Mouse (Mus musculus) layer of hippocampus, adult 11-12 months (tissue): ENCODE data around the gene Med16.
A peak's percentile ranks its signal among the peaks of the same experiment; 100 is the strongest.

Source experiments
- DNase-seq: peaks from one replicate; pipeline ENCODE4 v3.0.0; 2022; ENCODE audit warnings: low spot score

Med16 gene

DNA sequence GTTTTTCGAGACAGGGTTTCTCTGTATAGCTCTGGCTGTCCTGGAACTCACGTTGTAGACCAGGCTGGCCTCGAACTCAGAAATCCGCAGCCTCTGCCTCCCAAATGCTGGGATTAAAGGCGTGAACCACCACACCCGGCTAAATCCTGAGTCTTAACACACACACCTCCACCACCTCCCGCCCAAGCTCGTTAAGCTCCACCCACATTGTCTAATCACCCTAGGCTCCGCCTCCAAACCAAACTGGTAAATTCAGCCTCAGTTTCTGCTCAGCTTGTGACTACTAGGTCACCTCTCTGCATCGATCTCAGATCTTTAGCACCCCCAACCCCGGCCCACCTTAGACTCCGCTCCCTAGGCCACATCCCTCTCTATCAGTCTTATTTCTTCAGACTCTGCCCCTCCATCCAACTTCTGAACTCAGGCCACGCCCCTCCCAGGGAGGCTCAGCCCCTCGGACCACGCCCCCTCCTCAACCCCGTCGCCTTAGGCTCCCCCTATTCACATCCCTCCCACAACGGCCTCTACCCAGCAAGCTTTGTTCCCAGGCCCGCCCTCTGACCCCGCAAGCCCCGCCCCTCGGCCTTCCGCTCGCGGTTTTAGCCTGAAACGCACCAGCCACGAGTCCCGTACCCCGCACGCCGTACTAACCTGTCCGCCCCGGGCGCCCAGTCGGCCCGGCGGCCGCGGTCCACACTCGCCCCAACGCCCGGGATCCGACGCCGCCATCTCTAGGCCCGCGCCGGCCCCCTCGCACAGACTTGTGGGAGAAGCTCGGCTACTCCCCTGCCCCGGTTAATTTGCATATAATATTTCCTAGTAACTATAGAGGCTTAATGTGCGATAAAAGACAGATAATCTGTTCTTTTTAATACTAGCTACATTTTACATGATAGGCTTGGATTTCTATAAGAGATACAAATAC, at the start of gene Med16:
Gene Med16, minus strand, starts transcription at position 757 of the 925 bp plus-strand sequence.
- peak; percentile 96 for DNase-seq

DNA sequence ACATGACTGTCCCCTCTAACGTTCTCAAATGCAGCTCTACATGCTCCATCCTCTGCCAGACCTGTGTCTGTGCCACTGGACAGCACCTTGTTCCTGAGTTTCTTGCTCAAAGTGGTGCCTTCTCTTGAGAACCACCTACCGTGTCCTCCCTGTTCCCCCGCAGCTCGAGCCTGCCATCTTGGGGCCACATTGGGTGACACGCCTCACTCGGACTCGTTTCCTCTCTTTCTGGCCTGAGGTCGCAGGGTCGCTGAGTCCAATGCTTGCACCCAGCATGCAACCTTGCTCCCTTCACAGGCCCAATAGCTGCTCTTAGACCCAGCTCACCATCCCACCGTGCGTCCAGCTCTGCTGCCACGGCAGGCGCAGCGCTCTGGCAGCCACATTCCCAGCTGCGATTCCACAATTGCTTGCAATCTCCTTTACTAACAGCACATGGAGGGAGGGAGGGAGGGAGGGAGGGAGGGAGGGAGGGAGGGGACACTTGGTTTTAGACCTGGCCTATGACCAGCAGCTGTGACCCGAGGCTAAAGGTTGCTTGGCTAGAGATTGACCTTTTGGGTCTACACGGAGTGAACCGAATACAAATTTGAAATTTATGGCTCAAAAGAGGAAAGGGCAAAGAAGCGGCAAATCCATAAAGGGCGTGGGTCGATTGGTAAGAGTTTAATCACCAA, 49.6 kb upstream of the Med16 start:
- peak; percentile 79 for DNase-seq

DNA sequence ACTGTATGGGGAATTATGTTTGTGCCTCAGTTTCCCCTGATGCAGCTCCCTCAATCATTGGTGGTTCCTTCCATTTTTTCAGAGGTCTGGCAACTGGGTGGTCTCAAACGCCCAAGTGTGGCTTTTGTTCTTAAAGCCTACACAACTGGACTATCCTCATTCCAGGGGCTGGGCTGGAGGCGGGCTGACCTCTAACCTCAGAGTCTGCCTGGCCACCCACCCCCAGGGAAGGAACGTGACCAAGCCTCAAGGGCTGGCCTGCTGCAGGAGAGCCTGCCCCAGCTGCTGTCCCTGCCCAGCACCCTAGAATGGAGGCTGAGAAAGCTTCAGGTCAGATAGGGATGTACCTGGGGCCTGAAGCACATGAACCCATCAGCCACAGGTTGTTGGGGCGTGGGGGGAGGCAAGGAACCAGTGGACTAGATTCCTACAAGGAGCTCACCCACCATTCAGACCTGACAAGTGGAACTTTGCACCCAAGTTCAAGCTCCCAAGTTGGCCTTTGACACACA, 48.0 kb upstream of the Med16 start:
- DNase-seq, result no peak

DNA sequence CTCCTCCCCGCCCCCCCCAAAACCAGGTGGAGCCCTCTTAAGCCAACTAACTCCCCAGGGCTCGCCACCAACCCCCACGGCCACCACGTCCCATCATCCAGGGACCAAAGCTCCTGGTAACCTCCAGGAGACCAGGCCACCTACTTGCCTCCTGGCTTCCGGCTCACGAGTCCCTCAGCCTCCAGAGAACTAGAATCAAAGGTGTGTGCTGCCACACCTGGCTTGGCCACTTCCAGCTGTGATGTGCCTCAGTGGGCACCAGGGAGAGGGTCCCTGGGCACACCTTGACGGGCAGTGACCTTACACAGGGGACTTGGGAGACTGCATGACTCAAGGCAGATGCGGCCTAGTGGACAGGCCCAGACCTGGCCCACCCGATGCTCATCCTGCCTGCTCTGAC, 47.0 kb upstream of the Med16 start:
- no peak for DNase-seq

DNA sequence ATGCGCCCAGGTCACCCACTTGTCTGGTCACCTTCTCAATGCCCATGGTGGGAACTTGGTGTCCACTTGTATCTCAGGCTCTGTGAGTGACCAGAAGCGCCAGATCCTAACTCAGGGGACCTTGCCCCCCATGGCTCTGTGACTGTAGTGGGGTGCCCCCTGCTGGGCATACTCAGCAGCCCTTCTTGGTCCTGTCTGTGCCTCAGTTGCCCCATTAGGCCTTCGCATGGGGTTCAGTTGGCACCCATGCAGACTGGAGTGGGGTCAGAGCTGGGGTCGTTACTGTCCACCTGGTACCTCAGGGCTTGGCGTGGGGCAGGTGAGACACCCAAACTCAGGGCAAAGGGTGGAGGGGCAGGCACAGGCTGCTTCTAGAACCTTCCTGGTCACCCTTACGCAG, 45.2 kb upstream of the Med16 start:
- DNase-seq, result peak; percentile 52

DNA sequence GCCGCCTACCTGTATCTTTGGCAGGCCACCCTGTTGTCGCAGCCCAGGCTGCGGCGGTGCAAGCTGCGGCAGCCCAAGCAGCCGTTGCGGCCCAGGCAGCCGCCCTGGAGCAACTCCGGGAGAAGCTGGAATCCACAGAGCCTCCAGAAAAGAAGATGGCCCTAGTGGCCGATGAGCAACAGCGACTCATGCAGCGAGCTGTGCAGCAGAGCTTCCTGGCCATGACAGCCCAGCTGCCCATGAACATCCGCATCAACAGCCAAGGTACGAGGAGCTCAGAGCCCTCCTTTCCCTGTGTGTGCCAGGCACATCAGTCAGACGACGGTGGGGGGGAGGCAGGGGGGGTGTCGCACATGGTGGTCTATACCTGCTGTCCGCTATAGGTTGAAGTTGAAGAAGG, 41.9 kb upstream of the Med16 start:
- no peak for DNase-seq

DNA sequence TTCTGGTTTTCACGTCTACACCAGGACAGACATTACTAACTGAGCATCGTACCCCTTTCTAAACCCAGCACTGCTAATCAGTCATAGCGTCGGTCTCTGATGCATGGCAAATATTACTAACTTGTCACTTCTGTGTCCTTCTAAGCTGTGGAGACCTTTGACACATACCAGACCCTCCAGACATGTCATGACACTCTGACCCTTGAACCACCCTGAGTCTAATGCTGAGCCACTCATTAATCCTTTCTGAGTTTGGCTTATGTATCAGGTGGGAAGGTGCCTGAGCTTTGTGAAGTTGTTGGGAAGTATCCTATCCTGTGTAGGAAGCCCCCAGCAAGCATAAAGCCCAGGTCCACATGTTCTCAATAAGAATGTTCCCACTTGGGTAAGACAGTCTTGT, 41.1 kb upstream of the Med16 start:
- no peak for DNase-seq

DNA sequence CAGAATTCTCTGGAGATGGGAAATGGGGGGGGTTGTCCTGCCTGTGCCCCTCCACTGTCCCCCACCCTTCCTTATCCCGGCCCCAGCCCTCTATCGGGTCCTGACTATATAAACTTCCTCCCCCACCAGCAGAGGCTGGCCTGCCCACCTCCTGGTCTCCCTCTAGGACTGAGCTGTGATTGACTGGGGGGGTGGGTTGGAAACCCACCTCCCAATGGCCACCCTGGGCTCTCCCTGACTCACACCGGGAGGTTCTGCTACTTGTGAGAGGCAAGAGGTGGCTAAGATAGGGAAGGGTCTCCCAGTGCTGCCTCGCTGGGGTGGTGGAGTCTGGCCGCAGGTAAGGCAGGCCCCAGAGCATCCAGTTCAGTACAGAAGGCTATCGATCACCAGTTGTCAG, 38.8 kb upstream of the Med16 start:
- DNase-seq, result no peak

DNA sequence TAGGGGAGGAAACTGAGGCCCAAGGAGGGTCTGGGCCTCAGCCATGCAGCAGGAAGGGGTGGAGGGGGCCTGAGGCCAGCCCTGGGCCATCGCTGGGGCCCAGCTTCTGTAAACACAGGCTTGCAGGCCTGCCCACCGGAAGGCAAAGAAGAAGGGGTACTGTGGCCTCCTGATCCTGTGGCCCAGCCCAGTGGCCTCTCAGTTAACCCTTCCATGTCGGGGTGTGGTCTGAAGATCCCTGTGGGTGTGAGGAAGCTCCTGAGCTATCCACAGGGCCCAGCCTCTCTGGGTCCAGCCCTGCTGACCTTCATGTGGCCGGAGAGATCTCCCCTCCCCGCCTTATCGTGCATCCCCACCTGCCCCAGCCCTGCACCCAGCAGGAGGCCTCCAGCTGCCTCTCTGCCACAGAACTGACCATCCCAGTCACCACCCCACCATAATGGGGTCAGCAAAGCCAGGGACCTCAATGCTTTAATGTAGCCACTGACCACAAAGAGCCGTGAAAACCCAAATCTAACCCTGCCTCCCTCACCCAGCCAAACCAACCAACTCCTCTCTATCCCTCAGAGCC, 38.1 kb upstream of the Med16 start:
- no peak for DNase-seq

DNA sequence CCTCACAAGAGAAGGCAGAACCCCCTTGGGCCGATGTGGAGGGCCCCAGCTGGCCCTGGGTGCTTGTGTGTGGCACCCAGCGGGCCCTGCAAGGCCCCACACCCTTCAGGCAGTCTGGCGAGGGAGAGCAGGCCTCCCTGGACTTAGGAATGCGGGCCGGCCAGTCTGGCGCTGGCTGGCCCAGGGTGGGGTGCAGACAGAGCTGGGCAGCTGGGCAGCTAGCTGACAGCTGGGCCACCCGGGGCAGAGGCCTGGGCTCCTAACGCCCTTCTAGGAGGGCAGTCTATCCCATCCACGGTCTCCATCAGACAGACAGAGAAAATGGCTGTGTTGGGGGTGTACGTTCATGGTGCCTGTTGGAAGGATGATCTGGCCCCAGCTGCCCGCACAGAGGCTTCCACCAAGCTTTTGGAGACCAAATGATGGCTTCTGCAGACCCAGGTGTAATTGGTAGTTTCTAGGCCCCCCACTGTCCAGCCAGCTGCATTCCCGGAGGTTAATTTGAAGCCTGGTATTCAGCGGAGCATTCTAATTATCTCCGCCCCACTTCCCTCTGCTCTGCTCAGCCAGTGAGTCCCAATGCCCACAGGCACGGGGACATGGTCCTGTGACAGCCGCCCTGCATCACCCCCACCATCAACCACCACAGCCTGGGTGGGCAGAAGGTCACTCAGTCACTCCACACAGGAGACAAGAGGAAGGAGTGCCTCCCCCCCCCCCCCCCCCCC, 36.9 kb upstream of the Med16 start:
- no peak for DNase-seq

DNA sequence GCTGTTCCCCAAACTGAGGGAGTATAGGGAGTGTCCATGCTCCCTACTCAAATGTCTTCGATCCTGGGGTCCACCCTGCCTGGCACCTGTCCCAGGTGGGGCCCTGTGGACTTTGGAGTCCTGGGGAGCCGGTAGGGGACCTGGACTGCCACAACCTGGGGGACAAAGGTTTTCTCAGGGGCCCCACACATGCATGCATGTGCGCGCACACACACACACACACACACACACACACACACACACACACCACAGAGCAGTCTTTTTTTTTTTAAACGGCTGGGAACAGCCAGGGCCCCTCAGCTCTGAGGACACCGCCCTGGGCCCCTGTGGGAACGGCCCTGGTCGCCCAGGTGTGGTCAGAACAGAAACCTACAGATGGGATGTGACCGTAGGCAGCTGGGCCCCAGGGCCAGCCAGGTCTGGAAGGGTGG, 34.8 kb upstream of the Med16 start:
- DNase-seq, result no peak

DNA sequence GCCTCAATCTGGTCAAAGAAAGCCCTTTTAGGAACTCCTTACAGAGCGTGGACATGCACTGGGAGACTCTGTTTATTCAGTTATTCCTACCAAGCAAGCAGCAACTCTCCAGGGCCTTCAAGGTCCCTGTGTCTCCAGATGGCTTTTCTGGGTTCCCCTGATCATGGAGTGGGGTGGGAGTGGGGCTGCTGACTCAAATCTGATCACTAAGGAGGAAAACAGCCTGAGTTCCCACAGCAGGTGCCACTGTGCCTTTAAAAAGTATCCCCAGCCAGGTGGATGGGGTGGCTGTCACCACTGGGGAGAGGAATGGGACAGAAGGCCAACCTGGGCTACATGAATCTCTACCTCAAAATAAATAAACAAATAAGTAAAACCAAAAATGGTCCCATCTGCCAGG, 34.3 kb upstream of the Med16 start:
- DNase-seq, result no peak

DNA sequence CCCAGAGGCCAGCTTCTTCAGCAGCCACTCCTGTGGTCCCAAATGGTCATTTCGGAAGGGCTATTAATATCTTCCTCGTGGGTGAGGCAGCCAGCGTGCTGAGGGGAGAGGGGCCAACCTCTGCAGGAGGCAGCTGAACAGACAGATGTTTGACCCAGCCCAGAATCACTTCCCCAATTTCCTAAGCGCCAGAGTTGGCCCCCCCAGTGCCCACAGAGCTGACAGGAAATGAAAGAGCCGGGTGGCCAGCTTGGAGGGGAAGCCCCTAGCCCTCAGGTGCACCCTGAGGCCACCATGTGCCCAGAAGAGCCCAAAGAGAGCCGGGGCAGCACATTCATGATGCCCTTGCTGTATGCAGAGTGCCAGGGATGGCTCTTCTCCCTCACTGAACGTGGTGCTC, 32.0 kb upstream of the Med16 start:
- peak; percentile 47 for DNase-seq

DNA sequence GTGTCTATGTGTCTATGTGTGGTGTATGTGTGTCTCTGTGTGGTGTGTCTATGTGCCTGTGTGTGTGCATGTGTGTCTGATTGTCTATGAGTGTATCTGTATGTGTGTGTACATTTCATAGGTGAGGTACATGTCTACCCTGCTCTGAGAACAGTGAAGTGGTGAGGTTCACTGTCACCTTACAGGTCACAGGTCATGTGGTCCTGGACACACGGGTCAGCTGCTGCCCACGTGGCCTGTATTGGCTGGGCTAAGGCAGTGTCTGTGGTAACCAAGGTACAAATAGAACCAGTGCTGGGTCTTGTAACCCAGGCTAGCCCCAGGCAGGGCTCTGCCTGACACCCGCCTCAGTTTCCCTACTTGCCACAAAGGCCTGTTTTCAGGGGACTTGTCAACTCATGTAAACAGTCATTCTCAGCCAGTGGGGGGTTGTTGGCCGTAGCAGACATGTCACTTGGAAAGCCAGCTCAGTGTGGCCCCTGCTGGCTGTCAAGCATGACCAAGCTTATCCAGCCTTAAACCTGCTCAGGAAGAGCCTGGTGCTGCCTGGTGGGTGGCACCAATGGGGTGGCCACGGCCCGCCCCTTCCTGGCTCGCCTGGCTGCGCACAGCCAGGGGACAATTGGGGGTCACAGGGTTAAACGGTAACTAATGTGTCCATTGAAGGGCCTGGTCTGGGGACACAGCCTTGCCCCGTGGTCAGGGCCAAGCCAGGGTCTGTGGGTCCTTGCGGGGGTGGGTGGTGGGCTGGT, 29.2 kb upstream of the Med16 start:
- DNase-seq, result no peak

DNA sequence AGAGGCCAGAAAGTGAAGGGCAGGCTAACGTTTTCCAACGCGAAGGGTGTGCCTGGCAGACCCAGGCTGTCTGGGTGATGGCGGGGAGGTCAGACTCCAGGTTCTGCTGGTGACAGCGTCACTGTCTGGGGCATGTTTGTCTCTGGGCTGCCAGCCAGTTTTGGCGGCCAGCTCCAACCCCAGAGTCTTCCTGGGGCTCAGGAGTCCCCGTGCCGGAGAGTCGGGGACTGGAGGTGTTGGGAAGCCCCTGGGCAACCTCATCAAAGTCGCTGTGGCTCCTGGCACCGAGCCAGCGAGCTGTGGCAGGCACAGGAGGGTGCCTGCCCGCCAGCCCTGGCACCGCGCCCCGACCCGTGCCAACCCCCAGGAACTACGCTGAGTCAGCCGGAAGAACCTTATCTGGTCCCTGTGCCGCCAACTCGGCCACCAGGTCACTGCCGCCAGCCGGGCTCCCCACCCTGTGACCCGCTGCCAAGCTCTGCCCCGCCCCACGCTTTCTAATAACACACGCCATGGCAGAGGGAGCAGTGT, 28.3 kb upstream of the Med16 start:
- DNase-seq, result no peak

DNA sequence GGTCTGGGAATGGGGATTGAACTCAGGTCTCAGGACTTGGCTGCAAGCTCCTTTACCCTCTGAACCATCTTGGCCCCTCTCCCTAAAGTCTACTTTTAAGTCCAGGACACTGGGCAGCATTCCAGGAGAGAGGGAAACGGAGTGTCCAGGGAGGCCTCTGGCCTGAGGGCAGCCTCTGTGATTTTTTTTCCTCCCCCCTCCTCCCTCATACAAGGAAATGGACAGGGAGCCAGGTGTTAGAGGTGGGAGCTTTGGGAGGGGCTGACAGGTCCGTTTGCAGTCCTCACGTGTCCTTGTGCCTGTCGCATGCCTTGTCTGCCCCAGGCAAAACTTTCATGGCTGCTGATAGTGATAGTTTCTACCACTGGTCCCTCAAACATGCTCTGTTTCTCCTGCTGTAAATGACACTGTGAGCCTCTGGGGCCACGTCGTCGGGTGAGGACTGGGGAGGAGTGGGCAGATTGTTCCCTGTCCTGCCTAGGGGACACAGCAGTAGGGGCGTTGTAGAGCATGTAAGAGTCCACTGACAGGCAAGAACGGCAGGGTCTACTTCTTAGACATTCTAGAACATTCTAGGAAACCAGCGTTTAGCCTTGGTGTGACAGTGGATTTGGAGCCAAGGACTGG, 27.7 kb upstream of the Med16 start:
- DNase-seq, result no peak

DNA sequence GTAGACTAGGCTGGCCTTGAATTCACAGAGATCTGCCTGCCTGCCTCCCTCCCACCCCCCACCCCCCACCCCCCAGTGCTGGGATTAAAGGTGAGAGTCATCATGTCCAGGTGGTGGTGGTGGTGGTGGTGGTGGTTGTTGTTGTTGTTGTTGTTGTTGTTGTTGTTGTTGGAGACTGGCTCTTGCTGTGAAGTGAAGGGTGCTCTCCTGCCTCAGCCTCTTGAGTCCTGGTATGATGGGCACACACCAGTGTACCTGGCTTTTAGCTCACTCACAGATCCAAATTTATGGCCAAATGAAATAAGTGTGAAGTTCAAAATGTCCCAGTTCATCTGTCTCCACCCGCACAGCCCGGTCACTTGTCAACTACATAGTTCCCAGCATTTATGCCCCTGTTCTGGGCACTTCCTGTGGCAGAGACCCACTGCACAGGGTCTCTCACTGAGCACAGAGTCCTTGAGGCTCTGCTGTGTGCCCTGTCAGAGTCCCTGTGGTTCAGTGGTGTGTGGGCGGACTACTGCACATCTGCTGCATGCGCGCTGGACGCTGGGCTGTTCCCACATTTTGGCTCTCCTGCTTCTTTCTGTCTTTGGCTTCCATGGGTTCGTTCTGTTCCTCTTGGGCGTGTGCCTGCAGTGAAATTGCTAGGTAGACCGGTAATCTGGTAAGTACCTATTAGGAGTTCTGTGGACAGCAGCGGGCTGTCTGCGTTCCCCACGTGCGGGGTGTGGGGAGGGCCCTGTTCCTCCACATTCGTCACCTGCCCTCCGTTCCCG, 26.3 kb upstream of the Med16 start:
- no peak for DNase-seq

DNA sequence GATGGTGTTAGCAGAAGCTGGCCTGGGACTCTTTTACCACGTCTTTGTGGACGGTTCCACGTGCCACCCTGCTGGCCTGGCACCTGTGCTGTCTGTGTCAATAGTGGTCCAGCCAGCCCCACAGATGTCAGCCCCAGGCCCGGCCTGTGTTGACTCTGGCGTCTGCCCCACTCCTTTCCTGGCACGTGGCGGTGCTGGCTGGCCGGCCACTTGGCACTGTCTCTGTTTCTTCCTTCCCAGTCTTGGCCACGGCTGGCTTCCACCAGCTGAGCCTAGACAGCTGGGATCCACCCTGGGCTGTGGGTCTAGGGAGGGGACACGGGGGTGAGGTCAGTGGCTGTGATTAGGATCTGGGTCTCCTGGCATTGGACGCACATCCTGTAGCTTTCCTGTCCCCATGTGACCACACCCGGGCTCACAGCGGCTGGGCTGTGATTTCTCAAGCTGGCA, 25.6 kb upstream of the Med16 start:
- peak; percentile 76 for DNase-seq

DNA sequence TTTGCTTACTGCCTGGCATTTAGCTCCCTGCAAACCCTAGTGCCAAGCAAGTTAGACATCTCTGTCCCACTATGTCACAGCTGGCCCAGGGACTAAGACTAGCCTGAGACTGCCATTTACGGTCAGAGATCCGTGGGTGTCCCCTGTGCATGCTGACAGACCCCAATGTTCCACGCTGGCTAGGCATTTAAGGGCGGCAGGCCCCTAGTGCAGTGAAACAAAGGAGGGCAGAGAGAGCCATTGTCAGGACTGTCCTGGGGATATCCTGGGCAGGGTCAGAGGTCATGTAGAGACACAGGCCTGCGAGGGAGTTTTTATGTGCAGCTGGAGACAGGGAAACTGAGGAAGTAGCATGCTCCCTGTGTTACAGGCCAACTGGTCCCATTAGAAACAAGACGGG, 25.1 kb upstream of the Med16 start:
- no peak for DNase-seq

DNA sequence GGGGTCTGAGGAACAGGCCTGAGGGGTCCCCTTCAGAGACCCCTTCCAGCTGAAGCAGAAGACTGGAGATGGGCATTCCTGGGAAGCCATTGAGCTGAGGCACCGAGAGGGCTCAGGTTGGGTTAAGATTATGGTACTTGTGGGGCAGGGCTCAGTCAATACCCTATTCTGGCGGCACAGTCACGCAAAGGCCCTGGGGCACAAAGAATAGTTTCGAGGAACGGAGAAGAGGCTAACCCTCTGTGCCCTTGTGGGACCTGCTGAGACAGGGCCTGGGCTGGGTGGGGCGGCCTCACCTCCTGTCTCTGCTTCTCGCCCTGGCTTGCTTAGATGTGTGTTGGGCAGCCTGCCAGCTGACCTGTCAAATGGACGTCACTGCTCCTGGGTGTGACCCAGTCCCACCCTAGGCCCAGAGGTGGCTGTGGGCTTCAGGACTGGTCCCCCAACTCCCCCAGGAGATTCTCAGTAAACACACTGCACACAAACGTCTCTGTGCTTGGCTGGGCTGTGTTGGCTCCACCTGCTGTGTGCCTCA, 24.5 kb upstream of the Med16 start:
- no peak for DNase-seq
